Mouse (Mus musculus) hindbrain, embryonic 12.5 days (tissue): ENCODE data around the gene Vav2. TPM values are rescaled to one million over a fixed set of nuclear protein-coding genes. Genes with fewer than 3 reads are reported as not detected.

Experiments used
- ATAC-seq: fragments of 200-750 bp; cut with Nextera tagmentation; 2 replicates; pipeline ENCODE4 v1.8.0; 2017; ENCODE audit warnings: moderate TSS enrichment; ENCODE audit not compliant: low FRiP score
- H3K27ac ChIP-seq: fragments of 300-500 bp; sonication (generic); 2 replicates; pipeline ENCODE4 v1.5.1; 2016; ENCODE audit warnings: mild to moderate bottlenecking
- H3K27me3 ChIP-seq: fragments of 300-500 bp; sonication (generic); 2 replicates; pipeline ENCODE4 v1.6.1; 2016; ENCODE audit warnings: mild to moderate bottlenecking
- H3K36me3 ChIP-seq: fragments of 300-500 bp; sonication (generic); 2 replicates; pipeline ENCODE4 v1.6.1; 2016; ENCODE audit warnings: mild to moderate bottlenecking
- H3K4me1 ChIP-seq: fragments of 300-500 bp; sonication (generic); 2 replicates; pipeline ENCODE4 v1.6.1; 2016
- H3K4me2 ChIP-seq: fragments of 300-500 bp; sonication (generic); replicated peaks from 2 replicates; pipeline ENCODE4 v1.6.1; 2016; ENCODE audit warnings: mild to moderate bottlenecking
- H3K4me3 ChIP-seq: fragments of 300-500 bp; sonication (generic); 2 replicates; pipeline ENCODE4 v1.5.1; 2016; ENCODE audit warnings: mild to moderate bottlenecking
- H3K9ac ChIP-seq: fragments of 300-500 bp; sonication (generic); 2 replicates; pipeline ENCODE4 v1.6.1; 2016; ENCODE audit warnings: mild to moderate bottlenecking, moderate library complexity
- H3K9me3 ChIP-seq: fragments of 300-500 bp; sonication (generic); replicated peaks from 2 replicates; pipeline ENCODE4 v1.6.1; 2016; ENCODE audit warnings: mild to moderate bottlenecking
- WGBS: fragments of 180-500 bp; shearing (Covaris S2); methylation state at CpG from one replicate; pipeline ENCODE4 v1.1.7; 2016; 5-methylcytosine and 5-hydroxymethylcytosine counted together
- microRNA-seq: library from miRNA; unstranded; fragments of <30 nt; microRNA quantifications from one replicate; pipeline ENCODE4, GENCODE M21; 2017
- polyA plus RNA-seq: library from polyadenylated mRNA; unstranded; fragments of >200 nt; fragmentation: Nextera tagmentation; extraction: Ambion mirVana; gene quantifications from 2 replicates; pipeline ENCODE4 v1.2.1, GENCODE M21; 2016

The Vav2 gene
- polyA plus RNA-seq, 1 experiment from 2014 or later, result 23.0 TPM

DNA sequence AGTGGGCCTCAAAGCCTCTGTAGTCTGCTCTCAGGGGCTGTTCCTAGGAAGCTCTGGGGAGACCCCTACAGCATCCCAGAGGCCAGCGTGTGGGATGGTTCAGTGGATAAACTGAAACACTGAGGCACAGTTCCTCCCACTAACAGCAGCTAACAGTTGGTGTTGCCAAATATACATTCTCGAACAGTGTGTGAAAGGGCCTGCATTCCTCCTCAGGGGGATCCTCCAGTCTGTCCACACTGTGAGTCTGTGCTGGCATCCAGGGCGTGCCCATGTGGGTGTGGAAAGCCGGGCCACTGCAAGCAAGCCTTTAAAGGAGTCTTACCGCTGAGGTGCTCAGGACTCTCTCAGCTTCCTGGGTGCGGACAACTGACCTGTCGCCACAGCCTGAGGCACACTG lies 200.3 kb downstream of the Vav2 start:
- H3K27ac ChIP-seq, result no peak overlapping the region
- no peak overlapping the region for H3K9ac ChIP-seq
- H3K27me3 ChIP-seq, result no peaks in the 10 kb centered on the region; the same call in 1 of the 2 replicates
- H3K36me3 ChIP-seq, result no peaks in the 10 kb centered on the region
- H3K4me1 ChIP-seq, result no peaks in the 10 kb centered on the region
- WGBS, result 66% methylated on average over 7 of the region's 7 CpGs
- H3K4me3 ChIP-seq, result no peak overlapping the region
- ATAC-seq, result no peak
- H3K4me2 ChIP-seq, result no peak overlapping the region
- H3K9me3 ChIP-seq, result no peaks in the 10 kb centered on the region

DNA sequence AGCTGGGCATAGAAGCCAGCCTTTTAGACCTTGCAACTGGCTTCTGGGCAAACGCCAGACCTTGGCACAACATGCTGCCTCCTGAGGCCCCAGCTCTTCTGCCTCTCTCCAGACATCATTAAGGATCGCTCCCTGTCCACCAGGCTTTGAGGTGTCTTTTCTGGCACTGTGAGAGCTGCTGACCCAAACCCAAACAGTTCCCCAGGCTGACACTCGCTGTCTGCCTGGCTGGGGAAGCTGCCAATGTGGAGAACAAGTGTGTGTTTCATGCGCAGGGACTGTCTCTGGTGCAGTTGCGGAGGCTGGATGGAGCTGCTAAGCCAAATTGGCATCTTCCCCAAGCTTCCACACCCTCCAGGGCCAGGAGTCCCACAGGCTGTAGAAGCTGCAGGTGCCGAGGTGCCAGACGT lies 203.8 kb downstream of the Vav2 start:
- WGBS, result 87% methylated on average over 7 of the region's 7 CpGs
- H3K4me1 ChIP-seq, result no peaks in the 10 kb centered on the region
- no peak overlapping the region for H3K27ac ChIP-seq
- no peaks in the 10 kb centered on the region for H3K27me3 ChIP-seq
- H3K4me2 ChIP-seq, result no peak overlapping the region
- no peaks in the 10 kb centered on the region for H3K9me3 ChIP-seq
- no peak for ATAC-seq
- H3K4me3 ChIP-seq, result no peak overlapping the region
- no peak overlapping the region for H3K9ac ChIP-seq
- no peaks in the 10 kb centered on the region for H3K36me3 ChIP-seq

DNA sequence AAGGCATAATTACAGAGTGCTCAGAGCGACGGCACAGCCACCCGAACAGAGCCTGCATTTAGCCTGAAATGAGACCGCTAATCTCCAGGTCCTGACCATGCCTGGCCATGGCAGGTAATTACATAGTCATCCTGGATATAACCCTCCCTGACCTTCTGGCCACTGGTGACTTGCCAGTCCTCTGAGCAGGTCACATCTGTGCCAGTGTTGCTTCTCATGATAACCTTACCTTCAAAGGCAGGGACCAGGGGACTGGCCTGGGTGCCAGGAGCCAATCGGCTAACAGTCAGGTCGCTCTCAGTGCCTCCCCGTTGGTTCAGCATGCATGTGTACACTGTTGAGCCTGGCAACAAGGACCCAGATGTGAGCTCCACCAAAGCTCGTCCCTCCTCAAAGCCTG lies 208.3 kb downstream of the Vav2 start:
- 0 out of 2 replicates have a peak, but pooled peaks have one; percentile 11 for ATAC-seq
- H3K9ac ChIP-seq, result no peak overlapping the region
- H3K9me3 ChIP-seq, result no peaks in the 10 kb centered on the region
- no peak overlapping the region for H3K27ac ChIP-seq
- H3K4me2 ChIP-seq, result no peak overlapping the region
- no peak overlapping the region for H3K4me3 ChIP-seq
- WGBS, result 90% methylated on average over 8 of the region's 8 CpGs
- H3K27me3 ChIP-seq, result no peaks in the 10 kb centered on the region
- no peaks in the 10 kb centered on the region for H3K4me1 ChIP-seq
- no peaks in the 10 kb centered on the region for H3K36me3 ChIP-seq

DNA sequence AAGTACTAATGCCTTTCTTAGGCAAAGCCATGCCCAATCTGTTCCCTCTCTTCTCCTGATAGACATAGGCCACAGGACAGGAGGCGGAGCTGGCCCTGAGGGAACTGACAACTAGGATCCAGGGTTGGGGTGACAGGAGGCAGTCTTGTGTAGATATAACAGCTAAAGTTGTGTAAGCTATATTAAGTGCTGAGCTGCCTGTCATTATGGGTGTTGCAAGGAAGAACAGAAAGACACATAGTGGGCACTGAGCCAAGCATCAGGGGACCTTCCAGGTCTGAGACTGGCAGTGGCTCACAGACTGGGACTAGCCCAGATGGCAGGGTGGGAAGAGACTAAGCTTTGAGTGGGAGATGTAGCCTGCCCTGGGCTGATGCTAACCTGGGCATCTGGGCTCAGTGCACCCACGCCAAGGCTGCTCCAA lies 208.7 kb downstream of the Vav2 start:
- H3K4me3 ChIP-seq, result no peak overlapping the region
- no peaks in the 10 kb centered on the region for H3K27me3 ChIP-seq
- H3K9ac ChIP-seq, result no peak overlapping the region
- H3K27ac ChIP-seq, result no peak overlapping the region
- no peaks in the 10 kb centered on the region for H3K36me3 ChIP-seq
- no peak for ATAC-seq
- H3K4me2 ChIP-seq, result no peak overlapping the region
- H3K4me1 ChIP-seq, result no peaks in the 10 kb centered on the region
- no peaks in the 10 kb centered on the region for H3K9me3 ChIP-seq
- WGBS, result 78% methylated on average over 2 of the region's 2 CpGs

DNA sequence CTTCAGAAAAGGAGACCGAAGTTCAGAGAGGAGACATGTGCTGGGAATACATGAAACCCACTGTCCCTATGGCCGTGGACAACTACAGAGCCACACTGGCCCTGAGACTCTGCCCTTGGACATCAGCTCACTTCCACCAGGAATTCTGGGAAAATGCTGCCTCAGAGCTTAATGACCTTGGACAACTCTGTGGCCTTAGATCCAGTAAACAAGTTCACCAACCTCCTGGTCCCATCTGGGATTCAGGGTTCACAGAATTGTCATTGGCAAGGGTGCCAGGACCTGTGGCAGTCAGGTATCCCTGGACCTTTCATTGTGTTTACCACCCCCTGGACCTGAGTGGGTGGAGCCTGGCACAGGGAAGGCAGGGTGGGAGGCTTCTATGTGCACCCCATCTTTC lies 211.3 kb downstream of the Vav2 start:
- Histone ChIP-seq H3K4me1 (0 out of 2 replicates have a peak, but pooled peaks cover 2% of the 10 kb centered on the region), H3K4me2 (no peak overlapping the region), H3K9me3 (no peaks in the 10 kb centered on the region), H3K36me3 (no peaks in the 10 kb centered on the region), H3K9ac (no peak overlapping the region), H3K4me3 (no peak overlapping the region), H3K27me3 (no peaks in the 10 kb centered on the region), H3K27ac (no peak overlapping the region)
- WGBS, result 85% methylated on average over 2 of the region's 2 CpGs
- ATAC-seq, result no peak

Small RNAs within 50 kb of the gene (microRNA-seq; reads per million reads assigned to microRNA genes)
- not detected for gene Gm24049
- gene Mir7578, result not detected

Other genes with a start within 250 kb of the Vav2 start
- 11.8 and 12.2 TPM in 2 replicates for gene Sardh, start 178.7 kb downstream of the Vav2 start, polyA plus RNA-seq
- gene Brd3os, start 15.3 kb upstream of the Vav2 start, polyA plus RNA-seq, result 18.9 and 19.3 TPM in 2 replicates
- 134 and 141 TPM in 2 replicates for gene Brd3, start 80.6 kb upstream of the Vav2 start, polyA plus RNA-seq
- gene Wdr5, start 88.1 kb upstream of the Vav2 start, polyA plus RNA-seq, result 51.4 and 55.3 TPM in 2 replicates
- gene Rxra, start 249.4 kb upstream of the Vav2 start, polyA plus RNA-seq, result 11.1 and 11.2 TPM in 2 replicates